Mouse (Mus musculus): ENCODE results near the gene Acd.

- TF ChIP-seq CTCF (IDR thresholded peaks at IDR 0.05; ENCODE audit: borderline replicate concordance, insufficient read depth, low read depth, low read length) (no peak), POLR2A (IDR thresholded peaks at IDR 0.05; ENCODE audit: borderline replicate concordance, insufficient read depth, low read length) (no peak)
Observed at GRCm38 (mm10) chr8:105712286-105712685, 11.4 kb upstream of the Acd start.

Data from cerebellum, adult 2 months (tissue).